Comparison of ENCODE assay signal across 8 mouse cellular contexts in the genomic region with DNA sequence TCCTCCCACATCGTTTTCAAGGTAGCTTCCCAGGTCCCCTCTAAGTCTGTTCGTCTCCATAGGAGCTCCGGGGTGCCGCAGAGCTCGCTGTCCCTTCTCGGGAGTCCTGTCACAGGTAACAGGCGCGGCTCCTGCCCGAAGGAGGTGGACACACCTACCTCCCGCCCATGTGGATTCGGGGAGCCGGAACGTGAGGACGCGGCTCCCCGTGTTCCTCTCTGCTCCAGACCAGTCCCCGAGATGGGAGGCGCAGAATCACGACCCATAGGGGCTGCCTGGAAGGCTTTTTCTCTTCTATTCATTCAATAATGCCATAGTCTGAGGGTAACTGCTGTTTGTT. TPM values are rescaled to one million over a fixed set of nuclear protein-coding genes. Genes with fewer than 3 reads are reported as not detected.
DNase-seq lines count a peak whose midpoint lies in the region; ATAC-seq lines count a peak whose summit lies in the region.

No protein-coding gene starts in this region.

- intact Hi-C loops in left cerebral cortex, postnatal 36 days (cut with DNase I), result loop anchor here (5.0 kb wide), 1 partner anchor 67 kb away; no protein-coding TSS in a partner anchor

- peak; percentile 6; the same call in 1 of the 2 replicates for ATAC-seq in embryonic facial prominence, embryonic 11.5 days (replicated peaks; ENCODE audit: insufficient number of reproducible peaks, low FRiP score, low TSS enrichment, low read depth)
- no peak; the same call in 1 of the 2 replicates for ATAC-seq in hindbrain, embryonic 15.5 days (ENCODE audit: low FRiP score, low read depth)
- ATAC-seq in midbrain, embryonic 11.5 days (ENCODE audit: low FRiP score), result peak; percentile 23; the same call in 1 of the 2 replicates

- H3K36me3 ChIP-seq in embryonic facial prominence, embryonic 11.5 days (replicated peaks; ENCODE audit: control insufficient read depth, insufficient read depth, low read depth, low read length), result no peaks in the 10 kb centered on the region
- H3K36me3 ChIP-seq in hindbrain, embryonic 15.5 days, result no peaks in the 10 kb centered on the region
- H3K36me3 ChIP-seq in midbrain, embryonic 11.5 days (ENCODE audit: control insufficient read depth, insufficient read depth, low read length), result no peaks in the 10 kb centered on the region

- H3K4me1 ChIP-seq in embryonic facial prominence, embryonic 11.5 days (ENCODE audit: control insufficient read depth, insufficient read depth, low read length), result no peaks in the 10 kb centered on the region
- peaks cover 32% of the 10 kb centered on the region for H3K4me1 ChIP-seq in hindbrain, embryonic 15.5 days (replicated peaks)
- peaks cover 16% of the 10 kb centered on the region for H3K4me1 ChIP-seq in midbrain, embryonic 11.5 days (ENCODE audit: control insufficient read depth, insufficient read depth, low read length)

- H3K4me2 ChIP-seq in embryonic facial prominence, embryonic 11.5 days (ENCODE audit: low read depth, low read length), result peak overlapping the region; percentile 59
- peak overlapping the region; percentile 71 for H3K4me2 ChIP-seq in hindbrain, embryonic 15.5 days
- peak overlapping the region; percentile 90 for H3K4me2 ChIP-seq in midbrain, embryonic 11.5 days

- H3K9me3 ChIP-seq in embryonic facial prominence, embryonic 11.5 days (replicated peaks; ENCODE audit: control insufficient read depth, low read length), result no peaks in the 10 kb centered on the region
- H3K9me3 ChIP-seq in hindbrain, embryonic 15.5 days, result no peaks in the 10 kb centered on the region
- H3K9me3 ChIP-seq in midbrain, embryonic 11.5 days (ENCODE audit: control insufficient read depth, low read length), result no peaks in the 10 kb centered on the region

- no peak overlapping the region for H3K27ac ChIP-seq in embryonic facial prominence, embryonic 11.5 days (replicated peaks; ENCODE audit: low read depth, low read length)
- H3K27ac ChIP-seq in hindbrain, embryonic 15.5 days (replicated peaks), result peak overlapping the region; percentile 93
- H3K27ac ChIP-seq in midbrain, embryonic 11.5 days (ENCODE audit: low read depth, low read length), result no peak overlapping the region

- H3K27me3 ChIP-seq in embryonic facial prominence, embryonic 11.5 days (ENCODE audit: control insufficient read depth, insufficient read depth, low read length), result no peaks in the 10 kb centered on the region
- no peaks in the 10 kb centered on the region for H3K27me3 ChIP-seq in hindbrain, embryonic 15.5 days
- H3K27me3 ChIP-seq in midbrain, embryonic 11.5 days (ENCODE audit: control insufficient read depth, insufficient read depth, low read length), result peaks cover 4% of the 10 kb centered on the region; the same call in 1 of the 2 replicates

- peak overlapping the region; percentile 56 for H3K9ac ChIP-seq in embryonic facial prominence, embryonic 11.5 days (replicated peaks; ENCODE audit: low read length)
- H3K9ac ChIP-seq in hindbrain, embryonic 15.5 days, result peak overlapping the region; percentile 95
- H3K9ac ChIP-seq in midbrain, embryonic 11.5 days (ENCODE audit: low read length), result peak overlapping the region; percentile 65

- WGBS in embryonic facial prominence, embryonic 11.5 days, result under 1% methylated on average over 19 of the region's 19 CpGs
- under 1% methylated on average over 19 of the region's 19 CpGs for WGBS in hindbrain, embryonic 15.5 days
- under 1% methylated on average over 19 of the region's 19 CpGs for WGBS in midbrain, embryonic 11.5 days

- peak overlapping the region; percentile 83 for H3K4me3 ChIP-seq in embryonic facial prominence, embryonic 11.5 days (ENCODE audit: low read depth, low read length)
- H3K4me3 ChIP-seq in hindbrain, embryonic 15.5 days, result peak overlapping the region; percentile 96
- H3K4me3 ChIP-seq in midbrain, embryonic 11.5 days (ENCODE audit: low read depth, low read length), result peak overlapping the region; percentile 85

- DNase-seq in layer of hippocampus, adult 8-10 months (ENCODE audit: low spot score in 2 of 2), result peak; percentile 30 to 31
- DNase-seq in layer of hippocampus, adult 18-20 months (ENCODE audit: low spot score in 2 of 2), result no peak
- no peak for DNase-seq in embryonic facial prominence, embryonic 11.5 days (ENCODE audit: low spot score)
- no peak for DNase-seq in midbrain, embryonic 11.5 days (ENCODE audit: low spot score, missing footprints)
- DNase-seq in thymus, adult 18-20 months, result no peak
- DNase-seq in gastrocnemius, adult 8-10 months (ENCODE audit: low spot score in 2 of 2), result no peak
- DNase-seq in left cerebral cortex, postnatal 36 days (ENCODE audit: low spot score in 2 of 2), result no peak

RNA-seq across cellular contexts. Expression of gene Sipa1l3, which starts 0.7 kb away (rescaled TPM):
- total RNA-seq in layer of hippocampus, adult 8-10 months (2022), result 100 to 1,000 TPM; 158 to 231 (median 197) TPM
- 100 to 1,000 TPM; 219 to 232 TPM for total RNA-seq in layer of hippocampus, adult 18-20 months (2021)
- polyA plus RNA-seq in embryonic facial prominence, embryonic 11.5 days (2014; fragmentation: Nextera tagmentation; extraction: Ambion mirVana), result 4.5 and 6.8 TPM in 2 replicates
- polyA plus RNA-seq in hindbrain, embryonic 15.5 days (2015; fragmentation: Nextera tagmentation; extraction: Ambion mirVana), result 22.4 and 23.3 TPM in 2 replicates
- polyA plus RNA-seq in midbrain, embryonic 11.5 days (2014; fragmentation: Nextera tagmentation; extraction: Ambion mirVana), result 5.8 and 7.8 TPM in 2 replicates
- 1 to 10 TPM; 5.3 to 7.0 (median 6.2) TPM for total RNA-seq in gastrocnemius, adult 8-10 months (2022)
- 10 to 100 TPM; 41.2 to 65.2 TPM for total RNA-seq in left cerebral cortex, postnatal 36 days (2021)

Comparison
In these comparisons a context has a peak if more than half of its experiments do, and no peak if none do; other contexts are left out.
1. DNase-seq: peak in layer of hippocampus, adult 8-10 months (2 of 2); none in layer of hippocampus, adult 18-20 months (0 of 2), embryonic facial prominence, embryonic 11.5 days (single experiment), midbrain, embryonic 11.5 days (single experiment), thymus, adult 18-20 months (0 of 2), gastrocnemius, adult 8-10 months (0 of 2) and left cerebral cortex, postnatal 36 days (0 of 2).
2. RNA of gene Sipa1l3, which starts 0.7 kb away (total RNA-seq): 219 to 232 TPM in layer of hippocampus, adult 18-20 months, 158 to 231 TPM in layer of hippocampus, adult 8-10 months and 41.2 to 65.2 TPM in left cerebral cortex, postnatal 36 days; 5.3 to 7.0 TPM in gastrocnemius, adult 8-10 months; every median in the first group is over 4 times any median in the second.
3. Peak in every context shown above with its lines, with median percentiles within 50 percentile points of each other: H3K4me2 ChIP-seq, H3K4me3 ChIP-seq and H3K9ac ChIP-seq.